Mouse (Mus musculus): ENCODE measurements around the gene Pkd1.

GRCm38 (mm10) chr17:24531064-24531463 lies 18.6 kb upstream of the Pkd1 start:
- no peak for TF ChIP-seq CTCF (IDR thresholded peaks at IDR 0.05; ENCODE audit: low read depth)
- no peak for TF ChIP-seq EP300 (IDR thresholded peaks at IDR 0.05; ENCODE audit: low read depth)

Data from heart, postnatal 0 days (tissue).